Comparison of ENCODE assay signal across 18 mouse cellular contexts in the genomic region with DNA sequence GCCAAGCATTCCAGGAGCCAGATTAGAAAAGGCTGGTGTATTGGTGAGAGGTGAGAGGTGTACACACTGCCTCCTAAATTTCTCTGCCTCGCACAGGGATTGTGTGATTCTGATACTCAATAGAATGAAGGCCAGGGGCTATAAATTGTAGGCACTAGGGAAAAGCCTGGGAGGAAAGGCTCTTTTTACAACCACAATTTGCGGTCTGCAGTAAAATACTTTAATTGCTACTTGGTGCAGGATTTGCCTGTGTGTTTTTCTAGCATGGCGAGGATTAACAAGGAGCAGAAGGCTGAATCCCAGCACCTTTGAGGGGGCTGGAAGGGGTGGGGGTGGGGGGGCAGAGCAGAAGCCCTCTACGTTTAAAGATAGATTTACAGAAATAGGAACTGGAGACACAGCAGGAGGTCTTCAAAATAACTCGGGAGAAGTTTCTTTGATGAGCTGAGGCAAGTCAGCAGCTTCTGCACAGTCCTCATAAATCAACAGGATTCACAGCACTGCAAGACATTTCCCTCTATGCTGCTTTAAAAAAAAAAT. TPM values are rescaled to one million over a fixed set of nuclear protein-coding genes. Genes with fewer than 3 reads are reported as not detected.
DNase-seq lines count a peak whose midpoint lies in the region; ATAC-seq and TF ChIP-seq lines count a peak whose summit lies in the region.
"Had no signal": no experiment of that assay in that cellular context is flagged by ENCODE, and none has a peak within 500 bp of the region (broad histone marks: within the 10 kb centered on the region; RNA-seq: fewer than 3 reads in every experiment).

No protein-coding gene starts in this region.

- H3K27me3 ChIP-seq in hindbrain, postnatal 0 days (ENCODE audit: insufficient read depth, low read length), result no peaks in the 10 kb centered on the region
- H3K27me3 ChIP-seq in hindbrain, embryonic 11.5 days (ENCODE audit: control insufficient read depth, insufficient read depth, low read length), result no peaks in the 10 kb centered on the region
- H3K27me3 ChIP-seq in Patski, result no peaks in the 10 kb centered on the region
- no peaks in the 10 kb centered on the region for H3K27me3 ChIP-seq in embryonic facial prominence, embryonic 10.5 days (replicated peaks; ENCODE audit: low read depth, poor library complexity, severe bottlenecking)
- H3K27me3 ChIP-seq in limb, embryonic 14.5 days (ENCODE audit: control insufficient read depth, insufficient read depth, low read length), result no peaks in the 10 kb centered on the region
- H3K27me3 ChIP-seq: megakaryocyte, embryonic 14.5 days had no signal

- no peak for DNase-seq in hindbrain, postnatal 0 days (ENCODE audit: low spot score)
- no peak for DNase-seq in hindbrain, embryonic 11.5 days (ENCODE audit: low spot score)
- DNase-seq in Patski (ENCODE audit: low read depth, low spot score), result peak; percentile 49
- DNase-seq in embryonic facial prominence, embryonic 10.5 days (ENCODE audit: low spot score), result peak; percentile 10
- DNase-seq in limb, embryonic 14.5 days (ENCODE audit: low spot score), result peak; percentile 38
- no peak for DNase-seq in cerebellum, adult 11-12 months
- no peak for DNase-seq in heart, adult 18-20 months
- DNase-seq: heart, adult 11 months; kidney, postnatal 14 days; lung, adult 18-20 months; thymus, postnatal 25 days had no signal

- no peaks in the 10 kb centered on the region for H3K36me3 ChIP-seq in hindbrain, postnatal 0 days (ENCODE audit: insufficient read depth, low read length)
- H3K36me3 ChIP-seq in hindbrain, embryonic 11.5 days (ENCODE audit: control insufficient read depth, insufficient read depth, low read length), result no peaks in the 10 kb centered on the region
- H3K36me3 ChIP-seq in embryonic facial prominence, embryonic 10.5 days (replicated peaks), result no peaks in the 10 kb centered on the region
- no peaks in the 10 kb centered on the region for H3K36me3 ChIP-seq in limb, embryonic 14.5 days (ENCODE audit: control insufficient read depth, insufficient read depth, low read length)

- 44% methylated on average over 5 of the region's 5 CpGs for WGBS in hindbrain, postnatal 0 days
- WGBS in hindbrain, embryonic 11.5 days, result 44% methylated on average over 5 of the region's 5 CpGs
- 34% methylated on average over 5 of the region's 5 CpGs for WGBS in embryonic facial prominence, embryonic 10.5 days
- 3% methylated on average over 5 of the region's 5 CpGs for WGBS in limb, embryonic 14.5 days

- ATAC-seq in hindbrain, postnatal 0 days, result no peak
- ATAC-seq in hindbrain, embryonic 11.5 days (ENCODE audit: low FRiP score), result no peak
- ATAC-seq in Patski, result peak; percentile 31
- ATAC-seq in limb, embryonic 14.5 days (ENCODE audit: low FRiP score, low read depth), result peak; percentile 80
- no peak for ATAC-seq in cerebellum, adult (ENCODE audit: insufficient number of reproducible peaks, low FRiP score, low TSS enrichment)
- ATAC-seq: forebrain, embryonic 16.5 days had no signal

- no peak for TF ChIP-seq CTCF in hindbrain, postnatal 0 days (IDR thresholded peaks at IDR 0.05; ENCODE audit: low read depth)
- no peak for TF ChIP-seq CTCF in Patski (IDR thresholded peaks at IDR 0.05)

- TF ChIP-seq POLR2A in limb, embryonic 14.5 days (IDR thresholded peaks at IDR 0.05; ENCODE audit: borderline replicate concordance, extremely low read depth, insufficient read depth, insufficient read length), result no peak

- CTCF ChIA-PET in Patski (lab: Charles Lee), result no interaction called here

- H3K4me2 ChIP-seq in hindbrain, postnatal 0 days (ENCODE audit: low read depth, low read length), result no peak overlapping the region
- H3K4me2 ChIP-seq in hindbrain, embryonic 11.5 days (replicated peaks; ENCODE audit: low read depth, low read length), result no peak overlapping the region
- peak overlapping the region; percentile 29; the same call in 1 of the 2 replicates for H3K4me2 ChIP-seq in limb, embryonic 14.5 days (replicated peaks; ENCODE audit: low read depth, low read length, severe bottlenecking)

- no peak overlapping the region for H3K9ac ChIP-seq in hindbrain, postnatal 0 days (replicated peaks; ENCODE audit: low read length)
- no peak overlapping the region for H3K9ac ChIP-seq in hindbrain, embryonic 11.5 days (ENCODE audit: low read depth, low read length)
- no peak overlapping the region for H3K9ac ChIP-seq in limb, embryonic 14.5 days (ENCODE audit: low read depth, low read length, severe bottlenecking)

- peak overlapping the region; percentile 26; the same call in 1 of the 2 replicates for H3K27ac ChIP-seq in hindbrain, postnatal 0 days
- H3K27ac ChIP-seq in hindbrain, embryonic 11.5 days (ENCODE audit: low read depth, low read length), result no peak overlapping the region
- no peak overlapping the region for H3K27ac ChIP-seq in embryonic facial prominence, embryonic 10.5 days (replicated peaks)
- no peak overlapping the region; the same call in 1 of the 2 replicates for H3K27ac ChIP-seq in limb, embryonic 14.5 days (replicated peaks; ENCODE audit: low read depth, low read length)

- POLR2A ChIA-PET in Patski (lab: Charles Lee), result no interaction called here

- in situ Hi-C loops in Patski (cut with MboI; ENCODE audit: low pct_unique_long_range_greater_than_20kb), result no loop called here

- H3K9me3 ChIP-seq in hindbrain, postnatal 0 days (ENCODE audit: low read length), result no peaks in the 10 kb centered on the region
- no peaks in the 10 kb centered on the region for H3K9me3 ChIP-seq in hindbrain, embryonic 11.5 days (ENCODE audit: control insufficient read depth, low read length)
- H3K9me3 ChIP-seq in embryonic facial prominence, embryonic 10.5 days, result no peaks in the 10 kb centered on the region
- H3K9me3 ChIP-seq in limb, embryonic 14.5 days (ENCODE audit: control insufficient read depth, low read length), result no peaks in the 10 kb centered on the region
- H3K9me3 ChIP-seq: megakaryocyte, embryonic 14.5 days had no signal

- H3K4me1 ChIP-seq in hindbrain, postnatal 0 days (ENCODE audit: insufficient read depth, low read length), result no peaks in the 10 kb centered on the region
- H3K4me1 ChIP-seq in hindbrain, embryonic 11.5 days (replicated peaks; ENCODE audit: control insufficient read depth, insufficient read depth, low read length), result no peaks in the 10 kb centered on the region
- H3K4me1 ChIP-seq in embryonic facial prominence, embryonic 10.5 days, result peaks cover 9% of the 10 kb centered on the region
- peaks cover 17% of the 10 kb centered on the region for H3K4me1 ChIP-seq in limb, embryonic 14.5 days (ENCODE audit: control insufficient read depth, insufficient read depth, low read length)

- no peak overlapping the region for H3K4me3 ChIP-seq in hindbrain, postnatal 0 days (ENCODE audit: low read length)
- no peak overlapping the region for H3K4me3 ChIP-seq in hindbrain, embryonic 11.5 days (ENCODE audit: low read depth, low read length)
- H3K4me3 ChIP-seq in embryonic facial prominence, embryonic 10.5 days, result no peak overlapping the region
- no peak overlapping the region for H3K4me3 ChIP-seq in limb, embryonic 14.5 days (replicated peaks; ENCODE audit: low read length)
- H3K4me3 ChIP-seq: megakaryocyte, embryonic 14.5 days had no signal

RNA-seq across cellular contexts. Expression of a gene that starts 44.2 kb away (rescaled TPM):
- 14.7 and 19.4 TPM in 2 replicates for total RNA-seq in hindbrain, postnatal 0 days (2014; rRNA removed)
- 56.8 and 57.9 TPM in 2 replicates for polyA plus RNA-seq in hindbrain, postnatal 0 days (2015; fragmentation: Nextera tagmentation; extraction: Ambion mirVana)
- 121 and 128 TPM in 2 replicates for polyA plus RNA-seq in hindbrain, embryonic 11.5 days (2014; fragmentation: Nextera tagmentation; extraction: Ambion mirVana)
- polyA plus RNA-seq in Patski (2021), result 79.6 TPM
- 95.8 and 105 TPM in 2 replicates for polyA plus RNA-seq in embryonic facial prominence, embryonic 10.5 days (2016; fragmentation: Nextera tagmentation; extraction: Ambion mirVana)
- polyA plus RNA-seq in limb, embryonic 14.5 days (2012; rRNA removed), result 34.1 and 51.7 TPM in 2 replicates
- 85.0 and 85.3 TPM in 2 replicates for polyA plus RNA-seq in limb, embryonic 14.5 days (2014; fragmentation: Nextera tagmentation; extraction: Ambion mirVana)
- total RNA-seq in heart, adult 18-20 months (2021), result 10 to 100 TPM; 17.4 to 19.3 TPM

RNA-seq across cellular contexts. Expression of a gene that starts 59.6 kb away (rescaled TPM):
- total RNA-seq in hindbrain, postnatal 0 days (2014; rRNA removed), result not detected in 2 replicates
- polyA plus RNA-seq in hindbrain, postnatal 0 days (2015; fragmentation: Nextera tagmentation; extraction: Ambion mirVana), result 0.30 and 0.32 TPM in 2 replicates
- 2.2 and 2.3 TPM in 2 replicates for polyA plus RNA-seq in hindbrain, embryonic 11.5 days (2014; fragmentation: Nextera tagmentation; extraction: Ambion mirVana)
- polyA plus RNA-seq in Patski (2021), result not detected
- polyA plus RNA-seq in embryonic facial prominence, embryonic 10.5 days (2016; fragmentation: Nextera tagmentation; extraction: Ambion mirVana), result 0.64 and 3.8 TPM in 2 replicates
- 5.6 and 5.8 TPM in 2 replicates for polyA plus RNA-seq in limb, embryonic 14.5 days (2012; rRNA removed)
- polyA plus RNA-seq in limb, embryonic 14.5 days (2014; fragmentation: Nextera tagmentation; extraction: Ambion mirVana), result 7.7 and 10.5 TPM in 2 replicates
- total RNA-seq in heart, adult 18-20 months (2021), result not detected
- total RNA-seq: common myeloid progenitor, adult 5-6 weeks; heart, postnatal 25 days; MEL had no signal
- polyA plus RNA-seq: C2C12 had no signal

Comparison
In these comparisons a context has a peak if more than half of its experiments do, and no peak if none do; other contexts are left out.
1. ATAC-seq: peak in Patski (single experiment) and limb, embryonic 14.5 days (single experiment); none in hindbrain, postnatal 0 days (single experiment), hindbrain, embryonic 11.5 days (single experiment) and cerebellum, adult (single experiment).
2. DNase-seq: peak in Patski (single experiment), embryonic facial prominence, embryonic 10.5 days (single experiment) and limb, embryonic 14.5 days (single experiment); none in hindbrain, postnatal 0 days (single experiment), hindbrain, embryonic 11.5 days (single experiment), cerebellum, adult 11-12 months (single experiment) and heart, adult 18-20 months (0 of 2).